Mouse (Mus musculus): ENCODE results near the gene Siah2. TPM values are rescaled to one million over a fixed set of nuclear protein-coding genes. Genes with fewer than 3 reads are reported as not detected.
A peak's percentile ranks its signal among the peaks of the same experiment; 100 is the strongest.

The Siah2 gene
- polyA plus RNA-seq (2012; rRNA removed), result 25.0 and 26.7 TPM in 2 replicates

GRCm38 (mm10) chr3:58691997-58692721 lies at the start of gene Siah2:
Siah2 (minus strand) TSS chr3:58692400.
- H3K27me3 ChIP-seq (ENCODE audit: control insufficient read depth, insufficient read depth, low read length), result no peaks in the 10 kb centered on the region
- H3K4me3 ChIP-seq (replicated peaks; ENCODE audit: insufficient read depth, low read depth, low read length), result peak within 1 kb of the TSS; percentile 80
- peaks cover 3% of the 10 kb centered on the region; the same call in 1 of the 2 replicates for H3K4me1 ChIP-seq (ENCODE audit: control insufficient read depth, insufficient read depth, low read length)
- H3K27ac ChIP-seq (ENCODE audit: insufficient read depth, low read length), result peak within 1 kb of the TSS; percentile 83
- TF ChIP-seq CTCF (IDR thresholded peaks at IDR 0.05; ENCODE audit: borderline replicate concordance, insufficient read depth, low read depth, low read length), result no peak
- TF ChIP-seq POLR2A (IDR thresholded peaks at IDR 0.05; ENCODE audit: borderline replicate concordance, insufficient read depth, low read length), result peak; percentile 84
- WGBS, result under 1% methylated on average over 85 of the region's 87 CpGs
- DNase-seq, result peak; percentile 95

- Histone ChIP-seq H3K4me1 (ENCODE audit: control insufficient read depth, insufficient read depth, low read length) (no peaks in the 10 kb centered on the region), H3K27ac (ENCODE audit: insufficient read depth, low read length) (no peak overlapping the region), H3K4me3 (replicated peaks; ENCODE audit: insufficient read depth, low read depth, low read length) (no peak overlapping the region), H3K27me3 (ENCODE audit: control insufficient read depth, insufficient read depth, low read length) (no peaks in the 10 kb centered on the region)
- DNase-seq, result no peak
- TF ChIP-seq POLR2A (IDR thresholded peaks at IDR 0.05; ENCODE audit: borderline replicate concordance, insufficient read depth, low read length), result no peak
- no peak for TF ChIP-seq CTCF (IDR thresholded peaks at IDR 0.05; ENCODE audit: borderline replicate concordance, insufficient read depth, low read depth, low read length)
- 62% methylated on average over 2 of the region's 2 CpGs for WGBS
Measured at GRCm38 (mm10) chr3:58739536-58739935, 47.3 kb upstream of the Siah2 start.

- TF ChIP-seq POLR2A (IDR thresholded peaks at IDR 0.05; ENCODE audit: borderline replicate concordance, insufficient read depth, low read length) (no peak), CTCF (IDR thresholded peaks at IDR 0.05; ENCODE audit: borderline replicate concordance, insufficient read depth, low read depth, low read length) (no peak)
- DNase-seq, result no peak
Measured at GRCm38 (mm10) chr3:58738346-58739089, 46.3 kb upstream of the Siah2 start.

GRCm38 (mm10) chr3:58731520-58731919 lies 39.3 kb upstream of the Siah2 start:
- 75% methylated on average over 5 of the region's 5 CpGs for WGBS

More at GRCm38 (mm10) chr3:58738346-58739089, 46.3 kb upstream of the Siah2 start:
- H3K27ac ChIP-seq (ENCODE audit: insufficient read depth, low read length), result no peak overlapping the region
- H3K4me3 ChIP-seq (replicated peaks; ENCODE audit: insufficient read depth, low read depth, low read length), result no peak overlapping the region
- H3K27me3 ChIP-seq (ENCODE audit: control insufficient read depth, insufficient read depth, low read length), result no peaks in the 10 kb centered on the region
- H3K4me1 ChIP-seq (ENCODE audit: control insufficient read depth, insufficient read depth, low read length), result no peaks in the 10 kb centered on the region
- 33% methylated on average over 6 of the region's 6 CpGs for WGBS

GRCm38 (mm10) chr3:58730580-58730979 lies 38.4 kb upstream of the Siah2 start:
- Histone ChIP-seq H3K27ac (ENCODE audit: insufficient read depth, low read length) (no peak overlapping the region), H3K27me3 (ENCODE audit: control insufficient read depth, insufficient read depth, low read length) (no peaks in the 10 kb centered on the region), H3K4me1 (ENCODE audit: control insufficient read depth, insufficient read depth, low read length) (no peaks in the 10 kb centered on the region; the same call in 1 of the 2 replicates), H3K4me3 (replicated peaks; ENCODE audit: insufficient read depth, low read depth, low read length) (no peak overlapping the region)
- no peak for DNase-seq
- TF ChIP-seq POLR2A (IDR thresholded peaks at IDR 0.05; ENCODE audit: borderline replicate concordance, insufficient read depth, low read length) (no peak), CTCF (IDR thresholded peaks at IDR 0.05; ENCODE audit: borderline replicate concordance, insufficient read depth, low read depth, low read length) (no peak)
- WGBS, result 89% methylated on average over 3 of the region's 3 CpGs

More at GRCm38 (mm10) chr3:58731520-58731919, 39.3 kb upstream of the Siah2 start:
- no peak for TF ChIP-seq POLR2A (IDR thresholded peaks at IDR 0.05; ENCODE audit: borderline replicate concordance, insufficient read depth, low read length)
- no peak for TF ChIP-seq CTCF (IDR thresholded peaks at IDR 0.05; ENCODE audit: borderline replicate concordance, insufficient read depth, low read depth, low read length)
- DNase-seq, result no peak
- Histone ChIP-seq H3K27me3 (ENCODE audit: control insufficient read depth, insufficient read depth, low read length) (no peaks in the 10 kb centered on the region), H3K27ac (ENCODE audit: insufficient read depth, low read length) (no peak overlapping the region), H3K4me1 (ENCODE audit: control insufficient read depth, insufficient read depth, low read length) (no peaks in the 10 kb centered on the region; the same call in 1 of the 2 replicates), H3K4me3 (replicated peaks; ENCODE audit: insufficient read depth, low read depth, low read length) (no peak overlapping the region)

GRCm38 (mm10) chr3:58729549-58729948 lies 37.3 kb upstream of the Siah2 start:
- TF ChIP-seq POLR2A (IDR thresholded peaks at IDR 0.05; ENCODE audit: borderline replicate concordance, insufficient read depth, low read length) (no peak), CTCF (IDR thresholded peaks at IDR 0.05; ENCODE audit: borderline replicate concordance, insufficient read depth, low read depth, low read length) (no peak)
- no peak for DNase-seq
- no peaks in the 10 kb centered on the region for H3K27me3 ChIP-seq (ENCODE audit: control insufficient read depth, insufficient read depth, low read length)

GRCm38 (mm10) chr3:58727601-58728000 lies 35.4 kb upstream of the Siah2 start:
- DNase-seq, result no peak
- no peak overlapping the region for H3K27ac ChIP-seq (ENCODE audit: insufficient read depth, low read length)
- no peak for TF ChIP-seq CTCF (IDR thresholded peaks at IDR 0.05; ENCODE audit: borderline replicate concordance, insufficient read depth, low read depth, low read length)
- TF ChIP-seq POLR2A (IDR thresholded peaks at IDR 0.05; ENCODE audit: borderline replicate concordance, insufficient read depth, low read length), result no peak
- no peak overlapping the region for H3K4me3 ChIP-seq (replicated peaks; ENCODE audit: insufficient read depth, low read depth, low read length)
- no peaks in the 10 kb centered on the region; the same call in 1 of the 2 replicates for H3K4me1 ChIP-seq (ENCODE audit: control insufficient read depth, insufficient read depth, low read length)
- no peaks in the 10 kb centered on the region for H3K27me3 ChIP-seq (ENCODE audit: control insufficient read depth, insufficient read depth, low read length)
- WGBS, result 96% methylated on average over 4 of the region's 4 CpGs

More at GRCm38 (mm10) chr3:58729549-58729948, 37.3 kb upstream of the Siah2 start:
- no peaks in the 10 kb centered on the region; the same call in 1 of the 2 replicates for H3K4me1 ChIP-seq (ENCODE audit: control insufficient read depth, insufficient read depth, low read length)
- H3K4me3 ChIP-seq (replicated peaks; ENCODE audit: insufficient read depth, low read depth, low read length), result no peak overlapping the region
- no peak overlapping the region for H3K27ac ChIP-seq (ENCODE audit: insufficient read depth, low read length)
